Mouse (Mus musculus) heart, adult 9 months (tissue): Measurements from ENCODE around the gene Krt39.
A peak's percentile ranks its signal among the peaks of the same experiment; 100 is the strongest.

Experiments
- DNase-seq, 2 experiments: peaks; one replicate each; pipeline ENCODE4 v3.0.0; 2022; ENCODE audit warnings: low spot score in 2 of 2

The Krt39 gene

GRCm38 (mm10) chr11:99471946-99472345 lies 49.2 kb downstream of the Krt39 start:
- DNase-seq: no peak

GRCm38 (mm10) chr11:99469228-99469627 lies 51.9 kb downstream of the Krt39 start:
- no peak for DNase-seq

GRCm38 (mm10) chr11:99468566-99468965 lies 52.6 kb downstream of the Krt39 start:
- DNase-seq: no peak

GRCm38 (mm10) chr11:99466316-99466715 lies 54.8 kb downstream of the Krt39 start:
- DNase-seq: no peak

- DNase-seq: peak in 1 of 2 experiments; percentile 30
Observed at GRCm38 (mm10) chr11:99464836-99465235, 56.3 kb downstream of the Krt39 start.
